Mouse (Mus musculus) ES-E14 (cell line): ENCODE results near the gene Erc2.

ENCODE experiments used
- HCFC1 ChIP-seq: IDR thresholded peaks from 2 replicates; pipeline ENCODE4 v1.6.1; 2012; ENCODE audit warnings: low read length, inconsistent platforms, borderline replicate concordance; ENCODE audit not compliant: insufficient read depth
- MAFK ChIP-seq: IDR thresholded peaks from 2 replicates; pipeline ENCODE4 v1.6.1; 2014; ENCODE audit warnings: mild to moderate bottlenecking, low read depth, low read length, inconsistent platforms; ENCODE audit not compliant: insufficient read depth

DNA sequence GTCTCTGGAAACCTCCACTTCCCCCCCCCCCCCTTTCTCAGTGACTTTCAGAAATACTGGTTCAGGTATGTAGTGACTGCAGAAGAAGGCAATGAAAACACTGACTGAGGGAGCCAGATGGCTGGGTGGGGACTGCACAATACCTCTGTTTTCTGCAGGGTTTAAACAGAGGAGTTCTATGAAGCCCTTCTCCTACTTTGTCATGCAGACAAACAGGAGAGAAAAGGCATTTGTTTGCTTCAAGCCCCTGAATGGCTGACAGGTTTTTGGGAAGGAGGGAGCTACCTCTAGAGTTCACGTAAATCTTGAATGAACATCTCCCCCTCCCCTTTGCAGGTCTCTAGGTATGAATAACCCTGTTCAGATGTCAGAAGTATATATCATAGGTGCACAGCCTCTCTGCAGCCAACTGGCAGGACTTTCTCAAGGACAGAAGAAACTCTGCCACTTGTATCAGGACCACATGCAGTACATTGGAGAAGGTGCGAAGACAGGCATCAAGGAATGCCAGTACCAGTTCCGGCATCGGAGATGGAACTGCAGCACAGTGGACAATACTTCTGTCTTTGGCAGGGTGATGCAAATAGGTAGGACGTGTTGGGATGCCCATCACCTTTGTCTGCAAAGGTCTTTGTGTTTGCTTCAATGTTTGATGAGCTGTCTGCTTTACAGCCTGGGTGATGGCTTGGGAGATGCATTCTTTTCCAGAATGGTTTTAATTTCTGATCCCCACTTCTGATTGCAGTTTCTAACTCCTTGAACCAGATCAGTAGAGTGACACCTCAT, 890.8 kb downstream of the Erc2 start:
- TF ChIP-seq MAFK (no peak), HCFC1 (no peak)
